Mouse (Mus musculus): ENCODE results near the gene Mtmr3.

- TF ChIP-seq CTCF (IDR thresholded peaks at IDR 0.05; ENCODE audit: low read depth, low read length) (no peak), TAL1 (conservative IDR thresholded peaks at IDR 0.05; ENCODE audit: low read depth, low read length) (no peak), GATA1 (IDR thresholded peaks at IDR 0.05; ENCODE audit: borderline replicate concordance, low read length) (no peak), GATA2 (IDR thresholded peaks at IDR 0.05; ENCODE audit: borderline replicate concordance, low read depth, low read length) (no peak), POLR2AphosphoS5 (IDR thresholded peaks at IDR 0.05; ENCODE audit: insufficient replicate concordance, low read depth, low read length) (no peak)
Measured at GRCm38 (mm10) chr11:4499456-4499855, 95.2 kb downstream of the Mtmr3 start.

Data from G1E (cell line).